Mouse (Mus musculus) ES-E14 (cell line): ENCODE results near the gene Phactr2.

Source experiments
- CHD2 ChIP-seq: IDR thresholded peaks from 2 replicates; pipeline ENCODE4 v1.6.1; 2014; ENCODE audit warnings: mild to moderate bottlenecking, low read depth, low read length, inconsistent platforms
- HCFC1 ChIP-seq: IDR thresholded peaks from 2 replicates; pipeline ENCODE4 v1.6.1; 2012; ENCODE audit warnings: low read length, inconsistent platforms, borderline replicate concordance; ENCODE audit not compliant: insufficient read depth
- ZC3H11A ChIP-seq: IDR thresholded peaks from 2 replicates; pipeline ENCODE4 v1.6.1; 2012; ENCODE audit warnings: low read depth, mild to moderate bottlenecking, inconsistent platforms, low read length, borderline replicate concordance
- ZNF384 ChIP-seq: IDR thresholded peaks from 2 replicates; pipeline ENCODE4 v1.6.1; 2012; ENCODE audit warnings: low read depth, low read length, inconsistent platforms

- TF ChIP-seq ZNF384 (no peak), CHD2 (no peak), ZC3H11A (no peak), HCFC1 (no peak)
Observed at GRCm38 (mm10) chr10:13437011-13437410, 37.2 kb downstream of the Phactr2 start.
